Mouse (Mus musculus) heart, embryonic 15.5 days (tissue): Measurements from ENCODE around the gene Hmgcr. TPM values are rescaled to one million over a fixed set of nuclear protein-coding genes. Genes with fewer than 3 reads are reported as not detected.
"Not testable (repeated sequence)": the region's sequence is repeated elsewhere in the genome, so short reads cannot be mapped to it uniquely, and the experiment has no call there.

Experiments used
- ATAC-seq: fragments of 200-750 bp; cut with Nextera tagmentation; replicated peaks from 2 replicates; pipeline ENCODE4 v1.8.0; 2017; ENCODE audit warnings: low read depth, moderate TSS enrichment; ENCODE audit not compliant: insufficient number of reproducible peaks, insufficient read depth, low FRiP score
- H3K27ac ChIP-seq: fragments of 300-500 bp; sonication (generic); 2 replicates; pipeline ENCODE4 v1.5.1; 2015; ENCODE audit warnings: mild to moderate bottlenecking, inconsistent platforms
- H3K27me3 ChIP-seq: fragments of 300-500 bp; sonication (generic); 2 replicates; pipeline ENCODE4 v1.6.1; 2015; ENCODE audit warnings: inconsistent platforms
- H3K36me3 ChIP-seq: fragments of 300-500 bp; sonication (generic); 2 replicates; pipeline ENCODE4 v1.6.1; 2015; ENCODE audit warnings: mild to moderate bottlenecking, inconsistent platforms
- H3K4me1 ChIP-seq: fragments of 300-500 bp; sonication (generic); replicated peaks from 2 replicates; pipeline ENCODE4 v1.6.1; 2015; ENCODE audit warnings: inconsistent platforms
- H3K4me2 ChIP-seq: fragments of 300-500 bp; sonication (generic); 2 replicates; pipeline ENCODE4 v1.6.1; 2015; ENCODE audit warnings: inconsistent platforms, mild to moderate bottlenecking, moderate library complexity
- H3K4me3 ChIP-seq: fragments of 300-500 bp; sonication (generic); 2 replicates; pipeline ENCODE4 v1.5.1; 2015; ENCODE audit warnings: mild to moderate bottlenecking, inconsistent platforms
- H3K9ac ChIP-seq: fragments of 300-500 bp; sonication (generic); 2 replicates; pipeline ENCODE4 v1.6.1; 2015; ENCODE audit warnings: mild to moderate bottlenecking, inconsistent platforms
- H3K9me3 ChIP-seq: fragments of 300-500 bp; sonication (generic); replicated peaks from 2 replicates; pipeline ENCODE4 v1.6.1; 2016; ENCODE audit warnings: inconsistent platforms
- WGBS: fragments of 180-500 bp; shearing (Covaris S2); methylation state at CpG from one replicate; pipeline ENCODE4 v1.1.7; 2015; ENCODE audit warnings: mixed read lengths; 5-methylcytosine and 5-hydroxymethylcytosine counted together
- polyA plus RNA-seq: library from polyadenylated mRNA; unstranded; fragments of >200 nt; fragmentation: Nextera tagmentation; extraction: Ambion mirVana; gene quantifications from 2 replicates; pipeline ENCODE4 v1.2.1, GENCODE M21; 2015

Gene Hmgcr
- polyA plus RNA-seq, 1 experiment from 2014 or later, result 22.4 TPM

- WGBS, result 90% methylated on average over 7 of the region's 7 CpGs
Observed at GRCm38 (mm10) chr13:96664419-96664974, 6.2 kb downstream of the Hmgcr start.

GRCm38 (mm10) chr13:96663120-96663519 is 7.6 kb downstream of the Hmgcr start:
- 93% methylated on average over 4 of the region's 4 CpGs for WGBS
- H3K4me3 ChIP-seq, ATAC-seq: not testable (repeated sequence)

More at GRCm38 (mm10) chr13:96664419-96664974, 6.2 kb downstream of the Hmgcr start:
- Histone ChIP-seq H3K27me3 (no peaks in the 10 kb centered on the region), H3K27ac (no peak overlapping the region), H3K9ac (no peak overlapping the region), H3K36me3 (peaks cover 55% of the 10 kb centered on the region), H3K4me3 (no peak overlapping the region), H3K4me2 (no peak overlapping the region), H3K4me1 (peaks cover 13% of the 10 kb centered on the region), H3K9me3 (no peaks in the 10 kb centered on the region)
- ATAC-seq, result no peak

GRCm38 (mm10) chr13:96660095-96660860 is 10.5 kb downstream of the Hmgcr start:
- no peak overlapping the region for H3K9ac ChIP-seq
- no peak overlapping the region for H3K27ac ChIP-seq
- H3K27me3 ChIP-seq, result no peaks in the 10 kb centered on the region
- no peaks in the 10 kb centered on the region for H3K4me1 ChIP-seq
- WGBS, result 75% methylated on average over 10 of the region's 10 CpGs
- peaks cover 80% of the 10 kb centered on the region for H3K36me3 ChIP-seq
- ATAC-seq, result no peak
- H3K4me3 ChIP-seq, result no peak overlapping the region
- H3K9me3 ChIP-seq, result no peaks in the 10 kb centered on the region
- no peak overlapping the region for H3K4me2 ChIP-seq

More at GRCm38 (mm10) chr13:96663120-96663519, 7.6 kb downstream of the Hmgcr start:
- not testable (repeated sequence) for H3K4me2 ChIP-seq, H3K4me1 ChIP-seq, H3K27me3 ChIP-seq, H3K9me3 ChIP-seq, H3K9ac ChIP-seq, H3K27ac ChIP-seq
- H3K36me3 ChIP-seq, result peaks cover 69% of the 10 kb centered on the region

DNA sequence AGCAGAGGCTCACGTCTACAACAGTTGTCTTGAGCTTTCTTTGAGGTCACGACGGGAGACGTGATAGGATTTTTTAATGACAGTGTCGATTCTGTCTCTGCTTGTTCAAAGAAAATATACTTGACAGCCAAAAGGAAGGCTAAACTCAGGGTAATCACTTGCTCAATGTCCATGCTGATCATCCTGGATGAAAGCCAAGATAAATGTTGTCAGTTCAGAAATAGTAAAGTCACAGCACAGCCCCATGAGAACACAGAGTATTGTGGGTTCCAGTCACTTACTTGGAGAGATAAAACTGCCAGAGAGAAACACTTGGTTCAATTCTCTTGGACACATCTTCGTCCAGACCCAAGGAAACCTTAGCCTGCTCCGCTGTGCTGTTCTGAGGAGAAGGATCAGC is 11.8 kb downstream of the Hmgcr start:
- WGBS, result 81% methylated on average over 7 of the region's 7 CpGs
- ATAC-seq, result no peak
- H3K36me3 ChIP-seq, result peaks cover 79% of the 10 kb centered on the region
- H3K9ac ChIP-seq, result no peak overlapping the region
- H3K27ac ChIP-seq, result no peak overlapping the region
- H3K27me3 ChIP-seq, result no peaks in the 10 kb centered on the region
- H3K4me3 ChIP-seq, result no peak overlapping the region
- no peak overlapping the region for H3K4me2 ChIP-seq
- H3K4me1 ChIP-seq, result no peaks in the 10 kb centered on the region
- H3K9me3 ChIP-seq, result no peaks in the 10 kb centered on the region

- Histone ChIP-seq H3K27me3 (no peaks in the 10 kb centered on the region), H3K4me1 (no peaks in the 10 kb centered on the region), H3K36me3 (peaks cover 76% of the 10 kb centered on the region), H3K9me3 (no peaks in the 10 kb centered on the region), H3K27ac (no peak overlapping the region), H3K4me2 (no peak overlapping the region), H3K9ac (no peak overlapping the region), H3K4me3 (no peak overlapping the region)
- 82% methylated on average over 1 of the region's 1 CpGs for WGBS
- no peak for ATAC-seq
Observed at GRCm38 (mm10) chr13:96656673-96657072, 14.1 kb downstream of the Hmgcr start.

DNA sequence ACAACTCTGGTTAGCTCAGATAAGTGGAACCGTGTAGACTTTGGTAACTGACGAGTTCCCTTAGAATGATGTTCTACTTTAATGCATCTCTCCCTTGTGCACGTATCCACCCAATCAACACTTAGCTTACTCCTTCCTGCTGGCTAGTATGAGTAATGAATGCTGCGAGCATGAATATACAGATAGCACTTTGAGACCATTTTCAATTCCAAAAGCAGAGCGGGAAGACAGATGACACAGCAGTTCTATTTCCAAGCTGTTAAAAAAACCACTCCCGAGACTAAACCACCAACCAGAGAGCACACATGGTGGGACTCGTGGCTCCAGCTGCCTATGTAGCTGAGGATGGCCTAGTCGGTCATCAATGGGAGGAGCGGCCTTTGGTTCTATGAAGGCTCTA is 17.7 kb downstream of the Hmgcr start:
- ATAC-seq, result no peak
- no peak overlapping the region for H3K9ac ChIP-seq
- H3K36me3 ChIP-seq, result peaks cover 70% of the 10 kb centered on the region
- no peaks in the 10 kb centered on the region for H3K9me3 ChIP-seq
- no peak overlapping the region for H3K4me3 ChIP-seq
- no peaks in the 10 kb centered on the region for H3K4me1 ChIP-seq
- no peak overlapping the region for H3K27ac ChIP-seq
- 82% methylated on average over 9 of the region's 9 CpGs for WGBS
- no peaks in the 10 kb centered on the region for H3K27me3 ChIP-seq
- H3K4me2 ChIP-seq, result no peak overlapping the region

DNA sequence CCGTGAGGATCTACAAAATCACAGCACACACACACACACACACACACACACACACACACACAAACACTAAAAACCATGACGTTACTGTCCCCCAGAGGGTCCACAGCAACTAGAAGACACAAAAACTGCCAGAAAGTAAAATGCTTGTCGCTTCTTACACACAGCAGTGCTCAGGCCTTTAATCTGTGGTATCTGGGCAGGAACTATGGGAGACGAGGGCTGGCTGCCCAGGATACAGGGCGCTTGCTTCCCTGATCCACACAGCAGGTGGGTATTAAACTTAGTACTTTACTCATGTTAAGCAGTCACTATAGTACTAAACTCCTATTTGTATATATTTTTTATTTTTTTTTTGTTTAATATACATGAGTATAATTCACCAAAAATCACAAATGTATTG is 24.9 kb downstream of the Hmgcr start:
- Histone ChIP-seq H3K27ac (no peak overlapping the region), H3K9me3 (no peaks in the 10 kb centered on the region), H3K27me3 (no peaks in the 10 kb centered on the region), H3K36me3 (peaks cover 24% of the 10 kb centered on the region), H3K9ac (no peak overlapping the region), H3K4me2 (no peak overlapping the region), H3K4me3 (no peak overlapping the region), H3K4me1 (no peaks in the 10 kb centered on the region)
- ATAC-seq, result no peak
- 63% methylated on average over 5 of the region's 5 CpGs for whole genome bisulfite sequencing

GRCm38 (mm10) chr13:96644168-96644567 is 26.6 kb downstream of the Hmgcr start:
- peaks cover 20% of the 10 kb centered on the region for H3K36me3 ChIP-seq
- H3K4me1 ChIP-seq, result no peaks in the 10 kb centered on the region
- H3K4me3 ChIP-seq, result no peak overlapping the region
- WGBS, result 66% methylated on average over 2 of the region's 2 CpGs
- ATAC-seq, result no peak
- no peak overlapping the region for H3K9ac ChIP-seq
- H3K27me3 ChIP-seq, result no peaks in the 10 kb centered on the region
- no peaks in the 10 kb centered on the region for H3K9me3 ChIP-seq
- no peak overlapping the region for H3K27ac ChIP-seq
- H3K4me2 ChIP-seq, result no peak overlapping the region

GRCm38 (mm10) chr13:96630396-96630795 is 40.3 kb downstream of the Hmgcr start:
- Histone ChIP-seq H3K9me3 (no peaks in the 10 kb centered on the region), H3K4me2 (no peak overlapping the region), H3K4me1 (no peaks in the 10 kb centered on the region), H3K27ac (no peak overlapping the region), H3K4me3 (no peak overlapping the region), H3K36me3 (peaks cover 27% of the 10 kb centered on the region), H3K9ac (no peak overlapping the region), H3K27me3 (no peaks in the 10 kb centered on the region)
- ATAC-seq, result no peak
- WGBS, result 84% methylated on average over 4 of the region's 4 CpGs

DNA sequence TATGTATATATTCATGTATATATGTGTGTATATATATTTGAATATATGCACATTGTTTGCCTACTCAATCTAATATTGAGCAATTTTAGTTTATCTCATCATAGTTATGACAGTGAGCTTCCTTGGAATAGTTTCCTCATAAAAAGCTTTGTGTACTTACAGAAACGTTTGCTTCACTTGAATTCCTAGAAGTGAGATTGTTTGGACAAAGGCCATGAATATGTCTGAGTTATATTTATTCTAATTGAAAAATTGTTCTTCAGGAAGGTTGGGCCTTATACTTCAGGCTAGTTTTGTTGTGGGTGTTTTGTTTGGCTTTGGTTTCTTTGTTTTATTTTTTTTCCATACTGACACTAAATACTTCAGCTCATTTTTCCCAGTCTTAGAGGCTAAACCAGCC is 49.8 kb downstream of the Hmgcr start:
- H3K4me2 ChIP-seq, result no peak overlapping the region
- ATAC-seq, result no peak
- peaks cover 21% of the 10 kb centered on the region for H3K36me3 ChIP-seq
- no peak overlapping the region for H3K4me3 ChIP-seq
- no peak overlapping the region for H3K27ac ChIP-seq
- H3K9ac ChIP-seq, result no peak overlapping the region
- H3K4me1 ChIP-seq, result no peaks in the 10 kb centered on the region
- WGBS, result 38% methylated on average over 1 of the region's 1 CpGs
- no peaks in the 10 kb centered on the region for H3K27me3 ChIP-seq
- H3K9me3 ChIP-seq, result no peaks in the 10 kb centered on the region

- ATAC-seq, result no peak
- Histone ChIP-seq H3K36me3 (peaks cover 15% of the 10 kb centered on the region; the same call in 1 of the 2 replicates), H3K4me1 (no peaks in the 10 kb centered on the region), H3K4me3 (no peak overlapping the region), H3K9ac (no peak overlapping the region), H3K4me2 (no peak overlapping the region), H3K27ac (no peak overlapping the region), H3K27me3 (no peaks in the 10 kb centered on the region), H3K9me3 (no peaks in the 10 kb centered on the region)
- whole genome bisulfite sequencing, result 84% methylated on average over 3 of the region's 3 CpGs
Observed at GRCm38 (mm10) chr13:96614615-96615014, 56.1 kb downstream of the Hmgcr start.

DNA sequence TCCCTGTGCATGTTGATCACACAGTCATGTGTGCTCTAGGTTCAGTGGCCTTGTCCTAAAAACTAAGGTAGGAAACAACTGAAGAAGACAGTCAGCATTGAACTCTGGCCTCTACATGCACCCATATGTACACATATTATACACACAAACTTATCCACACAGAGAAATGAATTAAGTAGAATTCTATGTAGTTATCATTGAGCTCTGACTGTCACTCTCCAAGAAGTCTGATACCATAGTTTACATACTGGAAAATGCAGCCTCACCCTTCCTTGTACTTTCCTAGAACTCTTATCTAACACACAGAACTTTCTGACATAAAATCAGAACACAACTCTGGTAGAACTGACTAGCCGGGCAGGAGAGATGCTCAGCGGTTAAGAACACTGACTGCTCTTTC is 66.5 kb downstream of the Hmgcr start:
- no peak overlapping the region for H3K4me3 ChIP-seq
- H3K4me2 ChIP-seq, result no peak overlapping the region
- 83% methylated on average over 2 of the region's 2 CpGs for WGBS
- H3K4me1 ChIP-seq, result no peaks in the 10 kb centered on the region
- no peak for ATAC-seq
- no peaks in the 10 kb centered on the region for H3K9me3 ChIP-seq
- H3K27ac ChIP-seq, result no peak overlapping the region
- no peak overlapping the region for H3K9ac ChIP-seq
- H3K27me3 ChIP-seq, result no peaks in the 10 kb centered on the region
- H3K36me3 ChIP-seq, result peaks cover 35% of the 10 kb centered on the region
